In genomic region chr2:59684864-59685605, GRCm38 (mm10) we compare ENCODE assay signal across 19 mouse cellular contexts.
A peak's percentile ranks its signal among the peaks of the same experiment; 100 is the strongest.
DNase-seq lines count a peak whose midpoint lies in the region; ATAC-seq and TF ChIP-seq lines count a peak whose summit lies in the region.
"Had no signal": no experiment of that assay in that cellular context is flagged by ENCODE, and none has a peak within 500 bp of the region (broad histone marks: within the 10 kb centered on the region; RNA-seq: fewer than 3 reads in every experiment).

No protein-coding gene starts in this region.

- H3K27ac ChIP-seq in ES-Bruce4 (ENCODE audit: insufficient read depth, low read length) = no peak overlapping the region
- H3K27ac ChIP-seq in limb, embryonic 14.5 days (replicated peaks; ENCODE audit: low read depth, low read length) = no peak overlapping the region
- no peak overlapping the region for H3K27ac ChIP-seq in cerebellum, adult 2 months (ENCODE audit: insufficient read depth, low read length)
- H3K27ac ChIP-seq: heart, embryonic 15.5 days; hindbrain, embryonic 15.5 days; liver, embryonic 14.5 days; stomach, embryonic 15.5 days had no signal

- H3K36me3 ChIP-seq in ES-Bruce4 (ENCODE audit: control insufficient read depth, insufficient read depth, low read length, poor library complexity, severe bottlenecking) = no peaks in the 10 kb centered on the region
- no peaks in the 10 kb centered on the region for H3K36me3 ChIP-seq in limb, embryonic 14.5 days (ENCODE audit: control insufficient read depth, insufficient read depth, low read length)
- H3K36me3 ChIP-seq: heart, embryonic 15.5 days; hindbrain, embryonic 15.5 days; stomach, embryonic 15.5 days had no signal

- TF ChIP-seq POLR2A in ES-Bruce4 (IDR thresholded peaks at IDR 0.05; ENCODE audit: insufficient read depth, low read length) = no peak
- no peak for TF ChIP-seq POLR2A in limb, embryonic 14.5 days (IDR thresholded peaks at IDR 0.05; ENCODE audit: borderline replicate concordance, extremely low read depth, insufficient read depth, insufficient read length)
- no peak for TF ChIP-seq POLR2A in cerebellum, adult 2 months (IDR thresholded peaks at IDR 0.05; ENCODE audit: borderline replicate concordance, insufficient read depth, low read length)

- H3K9ac ChIP-seq in ES-Bruce4 (ENCODE audit: low read depth, poor library complexity, severe bottlenecking) = 0 out of 2 replicates have a peak overlapping the region, but pooled peaks have one; percentile 3
- H3K9ac ChIP-seq in limb, embryonic 14.5 days (ENCODE audit: low read depth, low read length, severe bottlenecking) = no peak overlapping the region
- H3K9ac ChIP-seq: heart, embryonic 15.5 days; hindbrain, embryonic 15.5 days; liver, embryonic 14.5 days; stomach, embryonic 15.5 days had no signal

- ATAC-seq in limb, embryonic 14.5 days (ENCODE audit: low FRiP score, low read depth) = peak; percentile 62
- no peak for ATAC-seq in granulocyte monocyte progenitor cell, adult 5-6 weeks (replicated peaks; ENCODE audit: poor library complexity, severe bottlenecking)
- ATAC-seq: forebrain, embryonic 16.5 days had no signal

- no peak for TF ChIP-seq CTCF in ES-Bruce4 (IDR thresholded peaks at IDR 0.05; ENCODE audit: low read depth, low read length)
- no peak for TF ChIP-seq CTCF in cerebellum, adult 2 months (IDR thresholded peaks at IDR 0.05; ENCODE audit: borderline replicate concordance, insufficient read depth, low read depth, low read length)

- no peaks in the 10 kb centered on the region for H3K9me3 ChIP-seq in ES-Bruce4 (replicated peaks; ENCODE audit: control insufficient read depth, insufficient read depth, low read length, poor library complexity, severe bottlenecking)
- H3K9me3 ChIP-seq in limb, embryonic 14.5 days (ENCODE audit: control insufficient read depth, low read length) = no peaks in the 10 kb centered on the region
- H3K9me3 ChIP-seq: heart, embryonic 15.5 days; hindbrain, embryonic 15.5 days; stomach, embryonic 15.5 days had no signal

- WGBS in limb, embryonic 14.5 days = 57% methylated on average over 16 of the region's 16 CpGs
- WGBS in cerebellum, adult 2 months = 64% methylated on average over 16 of the region's 16 CpGs

- peak; percentile 33 for DNase-seq in gastrocnemius, postnatal 10 days
- no peak for DNase-seq in gastrocnemius, adult 18-20 months (ENCODE audit: low spot score)
- peak; percentile 25 for DNase-seq in gastrocnemius, postnatal 25 days
- DNase-seq in limb, embryonic 14.5 days (ENCODE audit: low spot score) = peak; percentile 64
- DNase-seq in cerebellum, adult 18-20 months = no peak
- no peak for DNase-seq in cerebellum, adult 2 months
- DNase-seq: cerebellum, adult 11-12 months; lung, postnatal 10 days; retina, postnatal 1 day; spleen, adult 18-20 months; thymus, postnatal 36 days had no signal

- no peak overlapping the region for H3K4me3 ChIP-seq in ES-Bruce4 (ENCODE audit: low read depth, low read length)
- H3K4me3 ChIP-seq in limb, embryonic 14.5 days (replicated peaks; ENCODE audit: low read length) = no peak overlapping the region
- no peak overlapping the region for H3K4me3 ChIP-seq in cerebellum, adult 2 months (replicated peaks; ENCODE audit: insufficient read depth, low read depth, low read length)
- H3K4me3 ChIP-seq: erythroblast, embryonic 14.5 days; heart, embryonic 15.5 days; hindbrain, embryonic 15.5 days; stomach, embryonic 15.5 days had no signal

- peaks cover 6% of the 10 kb centered on the region for H3K4me1 ChIP-seq in ES-Bruce4 (ENCODE audit: control insufficient read depth, insufficient read depth, low read length)
- peaks cover 43% of the 10 kb centered on the region for H3K4me1 ChIP-seq in limb, embryonic 14.5 days (ENCODE audit: control insufficient read depth, insufficient read depth, low read length)
- peaks cover 14% of the 10 kb centered on the region for H3K4me1 ChIP-seq in cerebellum, adult 2 months (ENCODE audit: control insufficient read depth, insufficient read depth, low read length)
- H3K4me1 ChIP-seq: hindbrain, embryonic 15.5 days had no signal

- no peaks in the 10 kb centered on the region for H3K27me3 ChIP-seq in ES-Bruce4 (ENCODE audit: control insufficient read depth, insufficient read depth, low read length, poor library complexity, severe bottlenecking)
- H3K27me3 ChIP-seq in limb, embryonic 14.5 days (ENCODE audit: control insufficient read depth, insufficient read depth, low read length) = no peaks in the 10 kb centered on the region
- no peaks in the 10 kb centered on the region for H3K27me3 ChIP-seq in cerebellum, adult 2 months (ENCODE audit: control insufficient read depth, insufficient read depth, low read length)
- H3K27me3 ChIP-seq: heart, embryonic 15.5 days; hindbrain, embryonic 15.5 days; stomach, embryonic 15.5 days had no signal

- H3K4me2 ChIP-seq in limb, embryonic 14.5 days (replicated peaks; ENCODE audit: low read depth, low read length, severe bottlenecking) = no peak overlapping the region
- H3K4me2 ChIP-seq: heart, embryonic 15.5 days; hindbrain, embryonic 15.5 days; stomach, embryonic 15.5 days had no signal

- no peak for TF ChIP-seq EP300 in ES-Bruce4 (IDR thresholded peaks at IDR 0.05; ENCODE audit: insufficient read depth, low read depth, low read length)

Comparison
In these comparisons a context has a peak if more than half of its experiments do, and no peak if none do; other contexts are left out.
1. DNase-seq: peak in gastrocnemius, postnatal 10 days (single experiment), gastrocnemius, postnatal 25 days (single experiment) and limb, embryonic 14.5 days (single experiment); none in gastrocnemius, adult 18-20 months (single experiment), cerebellum, adult 18-20 months (0 of 2) and cerebellum, adult 2 months (0 of 2).